Mouse (Mus musculus) heart, postnatal 25 days (tissue): ENCODE data around the gene 4933430I17Rik. TPM values are rescaled to one million over a fixed set of nuclear protein-coding genes. Genes with fewer than 3 reads are reported as not detected.
A peak's percentile ranks its signal among the peaks of the same experiment; 100 is the strongest.
"Not testable (repeated sequence)": the region's sequence is repeated elsewhere in the genome, so short reads cannot be mapped to it uniquely, and the experiment has no call there.

Source experiments
- DNase-seq: peaks from one replicate; pipeline ENCODE4 v3.0.0; 2022; ENCODE audit warnings: low spot score
- intact Hi-C: fragments of 180-260 bp; cut with DNase I; formaldehyde crosslinking; loops from one replicate; pipeline ENCODE4 v1.15.1; 2025
- total RNA-seq, 2 experiments: library from RNA; stranded (reverse); gene quantifications; 2 replicates each; pipeline ENCODE4 v1.2.3; 2021

The 4933430I17Rik gene
- total RNA-seq: under 1 TPM; 0.18 to 0.22 TPM

DNA sequence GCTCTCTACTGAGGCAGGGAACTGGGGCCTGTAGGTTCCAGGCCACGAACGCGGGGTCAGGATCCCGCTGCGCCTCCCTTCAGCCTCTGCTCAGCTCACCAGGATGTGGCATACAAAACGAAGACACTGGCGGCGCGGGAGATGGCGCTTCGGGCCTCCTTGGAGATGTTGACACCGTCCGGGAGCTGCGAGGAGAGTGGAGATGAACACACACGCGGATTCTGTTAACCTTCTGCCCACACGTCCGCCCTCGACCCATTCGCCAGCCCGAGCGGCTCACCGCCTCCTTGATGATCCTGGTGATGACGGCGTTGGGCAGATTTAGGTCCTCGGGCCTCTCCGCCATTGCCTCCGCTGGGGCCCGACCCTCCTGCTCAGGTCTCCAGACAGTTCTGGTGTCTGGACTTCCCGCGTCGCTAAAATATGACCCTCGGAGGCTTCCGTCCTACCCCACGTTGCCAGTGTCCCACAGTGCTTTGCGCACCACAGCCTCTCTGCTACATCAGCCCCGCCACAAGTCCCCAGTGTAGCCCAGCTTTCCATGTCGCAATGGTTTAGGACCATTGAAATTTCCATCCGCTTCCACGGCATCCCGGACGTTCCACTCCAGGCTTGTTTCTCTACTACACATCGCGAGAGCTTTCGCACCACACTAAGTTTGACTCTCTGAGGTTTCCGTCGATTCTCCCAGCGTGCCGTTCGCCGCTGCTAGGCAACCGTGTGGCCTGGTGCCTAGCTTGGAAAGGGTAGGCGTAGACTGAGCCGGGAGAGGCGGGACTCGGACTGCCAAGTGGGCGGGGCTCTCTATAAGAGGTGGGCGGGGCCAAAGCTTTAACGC lies at the start of gene 4933430I17Rik, which contains the start of gene Pole3:
Gene 4933430I17Rik (plus strand): TSS at position 719 of the 838 bp plus-strand sequence.
Gene Pole3 (minus strand): TSS at position 418 of the 838 bp plus-strand sequence.
- DNase-seq: peak; percentile 93
- intact Hi-C loops: loop anchor here (2.0 kb wide), 1 partner anchor 22 kb away; the partner anchor contains the start of gene Hdhd3

DNA sequence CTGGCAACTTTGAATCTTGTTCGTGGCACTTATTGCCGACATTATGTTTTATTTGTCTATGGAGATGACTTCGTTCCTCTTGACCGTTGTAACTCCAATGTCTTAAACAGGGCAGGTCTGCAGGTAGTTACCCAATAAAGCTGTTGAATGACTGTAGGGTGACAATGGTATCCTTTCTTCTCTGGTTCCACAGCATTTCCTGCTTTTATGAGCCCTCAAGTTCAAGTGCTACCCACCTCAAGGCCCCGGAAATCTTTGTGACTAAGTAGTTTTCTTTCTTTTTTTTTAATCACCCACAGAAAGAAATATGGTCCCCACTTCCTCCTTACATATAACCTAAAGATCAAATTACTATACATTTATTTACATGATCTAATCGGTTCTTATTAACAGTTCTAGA lies 49.4 kb upstream of the 4933430I17Rik start:
- intact Hi-C loops: no loop called here

DNA sequence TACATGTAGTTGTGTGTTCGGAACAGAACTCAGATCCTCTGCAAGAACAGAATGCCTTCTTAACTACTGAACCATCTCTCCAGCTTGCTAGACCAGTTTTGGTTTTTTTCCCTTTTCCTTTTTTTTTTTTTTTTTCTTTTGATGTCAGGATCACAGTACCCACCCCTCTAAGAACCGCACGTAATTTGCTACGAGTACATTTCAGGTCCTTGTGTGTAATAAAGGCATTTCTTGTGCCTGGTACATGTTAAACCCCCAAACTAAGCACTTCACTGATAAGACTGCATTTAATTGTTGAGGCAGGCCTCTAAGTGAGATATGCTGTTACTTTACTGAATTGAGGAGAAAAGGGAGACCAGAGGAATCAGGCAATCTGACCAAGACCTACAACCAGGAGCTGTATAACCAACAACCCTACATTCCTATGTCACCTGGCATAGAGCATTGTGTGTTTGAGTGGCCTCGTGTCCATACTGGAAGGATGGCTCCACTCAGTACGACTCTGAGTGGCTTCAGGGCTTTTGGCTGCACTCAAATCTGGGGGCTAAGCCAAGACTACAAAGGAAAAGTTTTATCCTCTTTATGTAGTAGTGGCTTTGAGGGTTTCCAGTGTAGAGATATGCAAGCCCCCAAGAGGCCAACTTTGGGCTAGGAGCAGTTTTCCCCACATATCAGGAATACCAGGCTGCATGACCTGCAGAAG lies 47.5 kb upstream of the 4933430I17Rik start:
- intact Hi-C loops: no loop called here
- DNase-seq: no peak

More for the DNA sequence above, 49.4 kb upstream of the 4933430I17Rik start:
- no peak for DNase-seq

DNA sequence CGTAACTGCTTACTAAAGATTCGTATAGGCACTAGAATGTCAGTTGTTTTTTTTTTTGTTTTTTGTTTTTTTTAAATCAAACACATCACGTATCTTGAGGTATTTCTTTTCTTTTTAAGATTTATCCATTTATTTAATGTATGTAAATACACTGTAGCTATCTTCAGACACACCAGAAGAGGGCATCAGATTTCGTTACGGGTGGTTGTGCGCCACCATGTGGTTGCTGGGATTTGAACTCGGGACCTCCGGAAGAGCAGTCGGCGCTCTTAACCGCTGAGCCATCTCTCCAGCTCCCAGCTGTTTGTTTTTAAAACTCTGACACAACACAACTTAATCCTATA lies 45.6 kb upstream of the 4933430I17Rik start:
- DNase-seq, intact Hi-C loops: not testable (repeated sequence)

DNA sequence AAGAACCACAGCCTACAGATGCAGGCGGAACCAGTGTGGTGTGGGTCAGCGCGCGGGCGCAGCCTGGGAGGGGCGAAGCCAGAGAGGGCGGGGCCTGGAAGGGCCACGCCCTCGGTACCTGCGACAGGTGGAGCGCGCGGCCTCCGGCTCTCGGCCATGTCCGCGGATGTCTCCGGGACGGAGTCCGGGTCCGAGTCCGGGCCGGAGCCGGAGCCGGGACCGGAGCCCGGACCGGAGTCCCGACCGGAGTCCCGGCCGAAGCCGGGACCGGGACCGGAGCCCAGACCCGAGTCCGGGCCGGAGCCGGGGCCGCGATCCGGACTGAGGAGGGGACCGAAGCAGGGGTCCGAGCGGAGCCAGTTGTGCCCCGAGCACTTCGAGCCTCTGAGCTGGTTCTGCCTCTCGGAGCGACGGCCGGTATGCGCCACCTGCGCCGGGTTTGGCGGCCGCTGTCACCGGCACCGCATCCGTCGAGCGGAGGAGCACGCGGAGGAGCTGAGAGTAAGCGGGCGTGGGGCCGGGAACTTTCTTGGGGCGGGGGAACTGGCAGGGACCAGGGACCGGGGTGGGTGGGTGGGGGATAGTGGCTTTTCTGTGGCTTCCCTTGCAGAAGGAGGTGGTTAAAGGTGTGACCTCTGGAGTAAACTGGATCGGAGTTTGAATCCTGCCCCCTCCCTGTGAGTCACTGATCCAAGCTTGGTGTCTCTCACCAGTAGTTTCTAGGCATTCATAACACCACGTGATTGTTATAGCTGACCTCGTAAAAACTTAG lies 45.0 kb upstream of the 4933430I17Rik start, which contains the start of gene Bspry:
Gene Bspry (plus strand): TSS at position 117 of the 772 bp plus-strand sequence.
- no peak for DNase-seq
- intact Hi-C loops: no loop called here

DNA sequence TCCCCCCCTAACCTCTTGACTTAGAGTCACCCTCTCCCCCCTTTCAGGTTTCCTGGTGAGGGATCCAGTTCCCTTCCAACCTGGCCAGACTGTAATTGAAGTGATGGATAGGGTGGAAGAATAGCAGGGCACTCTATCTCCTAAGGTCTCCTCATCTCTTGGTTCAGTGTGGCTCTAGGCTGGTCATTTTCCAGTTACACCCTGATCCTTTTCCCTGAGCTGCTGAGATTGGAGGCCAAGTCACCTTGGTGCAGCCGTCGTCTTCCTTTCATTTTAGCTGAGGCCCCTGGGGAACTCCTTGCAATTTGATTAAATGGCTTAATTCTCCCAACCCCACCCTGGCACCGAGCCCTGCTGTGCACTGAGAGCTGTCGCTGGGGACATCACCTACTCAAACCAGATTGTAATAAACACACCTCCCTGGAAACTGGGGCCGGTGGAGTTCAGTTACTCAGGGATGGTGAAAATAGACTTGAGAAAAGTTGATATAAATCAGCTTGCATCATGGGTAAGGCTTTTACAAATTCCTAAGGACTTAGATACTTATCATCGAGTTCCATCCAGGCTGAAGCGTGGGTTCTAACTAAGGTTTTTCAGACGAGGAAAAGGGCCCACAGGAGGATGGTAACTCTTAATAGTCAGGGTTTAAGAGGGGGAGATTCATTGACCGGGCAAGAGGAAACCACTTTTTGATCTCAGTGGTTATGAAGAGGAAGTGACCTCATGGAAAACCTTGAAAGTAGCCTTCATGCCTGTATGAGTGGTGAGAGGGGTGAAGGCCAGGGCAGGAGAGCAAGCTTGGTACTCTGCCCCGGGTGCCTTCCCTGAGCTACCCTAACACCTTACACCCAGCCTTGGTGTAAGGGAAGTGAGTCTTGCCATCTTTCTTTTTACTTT lies 44.2 kb upstream of the 4933430I17Rik start:
- intact Hi-C loops: no loop called here
- DNase-seq: no peak

DNA sequence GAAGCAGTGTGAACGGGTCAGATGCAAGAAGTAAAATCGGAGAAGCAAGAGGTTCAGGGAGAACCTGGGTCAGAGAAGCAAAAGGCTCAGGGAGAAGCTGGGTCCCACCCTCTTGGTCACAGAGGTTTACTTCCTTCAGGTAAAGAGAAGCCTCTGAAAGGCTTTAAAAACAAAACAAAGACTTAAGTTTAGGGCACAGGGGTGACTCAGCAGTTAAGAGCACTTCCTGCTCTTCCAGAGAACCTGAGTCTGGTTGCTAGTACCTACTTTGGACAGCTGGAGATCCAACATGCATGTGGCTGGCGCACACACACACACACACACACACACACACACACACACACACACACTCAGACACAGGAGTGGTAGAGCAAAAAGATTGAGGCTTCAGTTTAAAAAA lies 40.2 kb upstream of the 4933430I17Rik start:
- no peak for DNase-seq

DNA sequence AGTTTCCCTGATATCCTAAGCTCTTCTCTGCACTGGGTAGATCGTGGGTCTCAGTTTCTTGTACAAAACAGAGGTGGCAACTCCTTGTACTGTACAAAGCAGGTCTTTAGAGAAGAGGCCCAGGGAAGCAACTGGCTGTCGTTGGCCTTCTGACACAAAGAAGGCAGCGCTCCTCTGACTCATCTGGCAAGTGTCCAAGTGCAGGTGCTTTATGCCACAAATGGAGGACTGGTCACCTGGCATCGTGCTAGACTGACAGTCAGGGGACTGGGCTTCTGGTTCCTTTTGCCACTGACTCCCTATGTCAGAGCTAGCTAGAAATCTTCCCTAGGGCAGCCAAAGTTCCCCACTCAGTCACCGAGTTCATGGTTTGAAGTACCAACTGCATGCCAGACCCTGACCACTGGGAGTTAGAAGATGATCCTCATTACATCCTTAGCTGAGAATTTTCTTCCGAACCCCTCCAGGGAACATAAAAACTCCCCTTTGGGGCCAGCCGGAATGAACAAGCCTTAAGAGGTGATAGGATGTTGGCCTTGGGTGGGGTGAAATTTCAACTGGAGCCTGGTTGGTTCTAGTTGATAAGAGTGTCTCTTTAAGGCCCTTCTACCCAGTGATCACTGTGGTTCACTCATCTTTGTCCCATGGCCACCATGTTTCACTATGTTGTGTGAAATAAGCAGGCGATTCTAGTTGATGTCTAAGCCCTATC lies 39.6 kb upstream of the 4933430I17Rik start:
- intact Hi-C loops: no loop called here
- DNase-seq: no peak

More for the DNA sequence above, 40.2 kb upstream of the 4933430I17Rik start:
- intact Hi-C loops: no loop called here

DNA sequence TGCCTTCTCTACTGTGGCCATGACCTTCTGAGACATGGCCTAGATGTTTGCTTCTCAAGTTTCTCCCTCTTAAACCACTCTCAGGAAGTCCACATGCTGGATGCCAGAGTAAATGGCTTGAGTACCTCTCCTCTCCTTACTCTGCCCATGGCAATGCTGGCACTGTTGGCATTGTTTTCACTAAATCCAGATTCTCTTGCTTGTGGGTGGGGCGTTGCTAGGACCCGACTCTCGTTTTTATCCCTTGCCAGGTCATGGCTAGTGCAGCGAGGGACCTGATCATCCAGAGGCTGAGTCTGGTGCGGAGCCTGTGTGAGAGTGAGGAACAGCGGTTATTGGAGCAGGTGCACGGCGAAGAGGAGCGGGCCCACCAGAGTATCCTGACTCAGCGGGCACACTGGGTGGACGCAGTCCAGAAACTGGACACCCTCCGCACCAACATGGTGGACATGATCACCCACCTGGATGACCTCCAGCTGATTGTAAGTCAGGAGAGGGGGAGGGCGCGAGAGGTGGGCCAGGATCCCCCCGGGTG lies 38.9 kb upstream of the 4933430I17Rik start:
- intact Hi-C loops: no loop called here
- no peak for DNase-seq

DNA sequence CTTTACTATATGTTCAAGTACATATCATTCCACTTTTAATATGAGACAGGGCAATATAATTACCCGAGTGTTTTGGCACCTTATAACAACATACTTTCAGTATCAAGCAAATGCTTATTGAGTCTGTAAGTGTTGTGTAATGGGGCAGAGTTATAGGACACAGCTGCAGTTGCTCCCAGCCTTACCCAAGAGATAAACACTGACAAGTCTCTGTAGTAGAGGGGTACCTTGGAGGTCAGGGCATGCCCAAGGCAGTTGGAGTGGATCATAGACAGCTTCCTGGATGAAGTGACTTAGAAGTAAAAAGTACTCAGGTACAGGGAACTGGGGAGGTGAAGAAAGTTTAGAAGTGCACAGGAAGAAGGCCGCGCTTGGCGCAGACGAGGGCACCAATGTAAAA lies 38.0 kb upstream of the 4933430I17Rik start:
- DNase-seq: no peak
- intact Hi-C loops: no loop called here

DNA sequence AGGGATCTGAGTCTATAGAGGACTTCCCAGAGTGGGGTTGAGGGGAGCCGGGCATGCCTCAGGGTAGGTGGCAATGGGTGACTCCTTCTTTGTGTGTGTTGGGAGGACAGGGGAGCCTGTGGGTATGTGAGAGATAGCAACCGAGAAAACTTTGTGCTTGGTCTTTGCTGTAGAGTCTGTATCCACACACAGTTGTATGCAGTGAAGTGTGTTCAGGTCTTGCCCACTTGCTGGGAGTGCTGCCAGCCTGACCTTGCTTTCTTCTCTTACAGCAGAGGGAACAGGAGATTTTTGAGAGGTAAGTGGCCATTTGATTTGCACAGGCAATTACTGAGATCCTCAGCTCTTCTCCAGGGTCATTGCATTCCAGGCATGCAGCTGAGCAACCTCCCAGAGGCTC lies 37.3 kb upstream of the 4933430I17Rik start:
- intact Hi-C loops: no loop called here
- no peak for DNase-seq

DNA sequence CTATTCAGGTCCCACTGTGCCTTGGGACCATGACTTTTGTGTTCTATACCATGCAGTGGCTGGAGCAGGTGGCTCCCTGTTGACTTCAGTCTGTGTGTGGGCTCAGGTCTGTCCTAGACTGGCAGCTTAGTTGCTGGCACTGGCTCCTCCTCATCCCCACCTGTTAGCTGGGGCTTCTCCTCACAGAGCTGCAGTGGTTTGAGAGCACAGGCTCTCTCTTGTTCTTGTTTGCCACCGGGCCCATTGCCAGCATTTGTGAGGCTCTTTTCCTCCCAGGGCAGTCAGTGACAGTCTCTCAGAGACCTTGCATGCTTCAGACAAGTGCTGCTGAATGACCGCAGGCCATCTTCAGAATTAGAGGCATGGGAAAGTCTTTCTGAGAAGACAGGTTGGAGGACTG lies 32.5 kb upstream of the 4933430I17Rik start:
- no peak for DNase-seq
- intact Hi-C loops: no loop called here

DNA sequence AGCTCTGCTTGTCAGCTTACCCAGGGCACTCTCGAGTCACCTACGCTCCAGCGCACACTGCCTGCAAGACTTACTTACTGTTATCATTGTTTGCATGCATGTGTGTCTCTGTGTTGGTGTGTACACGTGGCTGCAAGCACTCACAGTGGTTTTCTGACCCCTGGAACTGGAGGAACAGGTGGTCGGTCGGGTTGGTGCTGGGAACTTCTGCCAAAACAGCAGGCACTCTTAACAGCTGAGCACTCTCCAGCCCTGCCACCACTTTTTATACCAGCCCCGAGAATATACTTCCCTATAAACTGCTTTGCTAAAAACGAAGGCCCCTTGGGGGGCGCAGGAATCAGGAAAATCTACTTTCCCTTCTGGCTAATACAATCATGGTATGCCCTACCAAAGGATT lies 30.9 kb upstream of the 4933430I17Rik start:
- intact Hi-C loops: no loop called here
- DNase-seq: no peak

DNA sequence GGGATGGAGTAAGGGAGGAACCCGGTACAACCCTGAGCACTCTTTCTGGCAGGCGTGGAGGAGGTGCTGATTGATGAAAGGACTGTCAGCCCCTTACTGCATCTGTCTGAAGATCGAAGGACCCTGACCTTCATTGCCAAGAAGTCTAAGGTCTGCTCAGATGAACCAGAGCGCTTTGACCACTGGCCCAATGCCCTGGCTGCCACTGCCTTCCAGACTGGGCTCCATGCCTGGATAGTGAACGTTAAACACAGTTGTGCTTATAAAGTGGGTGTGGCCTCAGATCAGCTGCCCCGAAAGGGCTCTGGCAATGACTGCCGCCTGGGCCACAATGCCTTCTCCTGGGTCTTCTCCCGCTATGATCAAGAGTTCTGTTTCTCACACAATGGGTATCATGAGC lies 29.2 kb upstream of the 4933430I17Rik start:
- intact Hi-C loops: no loop called here
- DNase-seq: no peak

DNA sequence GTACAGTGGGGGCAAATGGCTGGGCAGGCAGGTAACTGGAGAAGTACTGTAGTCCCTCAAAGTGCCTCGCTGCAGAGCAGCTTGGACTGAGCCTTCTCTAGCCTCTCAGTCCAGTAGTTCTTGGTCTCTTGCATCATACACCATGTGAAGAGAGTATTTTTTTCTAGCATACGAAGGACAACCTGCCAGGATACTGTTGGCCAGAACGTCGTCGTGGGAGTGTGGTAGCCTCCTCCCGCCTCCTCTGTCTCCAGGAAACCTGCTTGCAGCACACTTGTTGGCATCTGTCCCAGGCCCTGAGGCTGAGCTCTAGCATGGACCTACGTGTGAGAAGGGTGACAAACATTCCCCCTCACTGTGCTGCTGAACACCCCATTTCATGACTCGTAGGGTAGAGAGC lies 28.4 kb upstream of the 4933430I17Rik start:
- no peak for DNase-seq
- intact Hi-C loops: no loop called here

DNA sequence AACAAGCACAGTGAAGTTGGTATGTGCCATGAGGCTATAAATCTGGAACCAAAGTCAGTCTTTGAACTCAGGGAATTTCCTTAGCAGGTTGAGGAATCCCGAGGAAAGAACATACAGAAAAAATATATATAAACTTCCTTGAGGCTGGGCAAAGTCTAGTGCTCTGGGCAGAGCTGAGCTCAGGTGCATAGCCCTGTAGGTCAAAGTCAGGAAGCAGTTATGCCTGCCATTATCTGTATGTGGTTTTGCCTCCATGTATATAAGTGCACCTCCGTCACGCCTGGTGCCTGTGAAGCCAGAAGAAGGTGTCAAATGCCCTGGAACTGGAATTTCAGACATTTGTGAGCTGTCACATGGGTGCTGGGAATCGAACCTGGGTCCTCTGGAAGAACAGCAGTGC lies 24.4 kb upstream of the 4933430I17Rik start:
- no peak for DNase-seq
- intact Hi-C loops: loop anchor here (10.0 kb wide), 1 partner anchor 146 kb away; no protein-coding TSS in a partner anchor

DNA sequence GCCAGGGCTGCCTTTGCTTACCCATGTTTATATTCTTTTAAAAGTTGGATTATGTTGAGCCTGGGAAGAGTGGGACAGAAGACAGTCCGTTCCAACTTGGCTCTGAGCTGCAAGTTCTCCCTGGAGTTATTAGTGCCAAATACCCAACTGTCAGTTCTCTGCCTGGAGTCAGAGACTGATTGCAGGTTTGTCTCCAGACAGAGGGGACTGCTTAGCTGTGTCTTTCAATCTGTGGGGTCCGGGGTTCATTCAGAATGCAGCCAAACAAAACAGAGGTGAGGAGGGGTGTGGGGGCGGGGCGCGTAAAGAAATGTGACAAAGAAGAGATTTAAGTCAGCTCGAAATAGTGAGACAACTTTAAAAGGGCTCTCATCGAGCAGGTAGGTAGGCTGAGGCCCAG lies 23.6 kb upstream of the 4933430I17Rik start:
- intact Hi-C loops: loop anchor here (10.0 kb wide), 1 partner anchor 147 kb away; no protein-coding TSS in a partner anchor
- no peak for DNase-seq
